Mouse (Mus musculus): Measurements from ENCODE around the gene Dgkq. TPM values are rescaled to one million over a fixed set of nuclear protein-coding genes. Genes with fewer than 3 reads are reported as not detected.

The Dgkq gene
- 24.0 TPM for total RNA-seq (2023)

GRCm38 (mm10) chr5:108668977-108669936 lies at the start of gene Dgkq:
Gene Dgkq, minus strand, starts transcription at chr5:108669672.

GRCm38 (mm10) chr5:108692271-108692670 lies 22.8 kb upstream of the Dgkq start, which contains the start of gene Fgfrl1:
Gene Fgfrl1, plus strand, starts transcription at chr5:108692382.

GRCm38 (mm10) chr5:108675251-108675816 lies 5.9 kb upstream of the Dgkq start, which contains the start of gene Slc26a1:
Gene Slc26a1, minus strand, starts transcription at chr5:108675569.

GRCm38 (mm10) chr5:108659698-108660631 lies 9.5 kb downstream of the Dgkq start, which contains the start of gene Idua:
Gene Idua, plus strand, starts transcription at chr5:108660331.

GRCm38 (mm10) chr5:108629634-108630483 lies 39.6 kb downstream of the Dgkq start, which contains the start of the genes Gak and Tmem175:
Gene Gak, minus strand, starts transcription at chr5:108629755.
Gene Tmem175, plus strand, starts transcription at chr5:108629770.

Other genes with a start within 250 kb of the Dgkq start
- 67.0 TPM for gene Atp5k, start 235.2 kb downstream of the Dgkq start, total RNA-seq (2023)
- not detected for gene Mfsd7a, start 220.8 kb downstream of the Dgkq start, total RNA-seq (2023)
- gene Pcgf3, start 208.4 kb downstream of the Dgkq start, total RNA-seq (2023): 25.6 TPM
- 0.53 TPM for gene Cplx1, start 119.6 kb downstream of the Dgkq start, total RNA-seq (2023)
- 168 TPM for gene Gak, start 39.9 kb downstream of the Dgkq start, total RNA-seq (2023)
- 22.2 TPM for gene Tmem175, start 39.9 kb downstream of the Dgkq start, total RNA-seq (2023)
- gene Idua, start 9.3 kb downstream of the Dgkq start, total RNA-seq (2023): 35.9 TPM
- gene Slc26a1, start 5.9 kb upstream of the Dgkq start, total RNA-seq (2023): not detected
- gene Fgfrl1, start 22.7 kb upstream of the Dgkq start, total RNA-seq (2023): 8.5 TPM
- gene Rnf212, start 105.3 kb upstream of the Dgkq start, total RNA-seq (2023): not detected
- not detected for gene Tmed11, start 125.7 kb upstream of the Dgkq start, total RNA-seq (2023)
- not detected for gene Vmn2r8, start 139.2 kb upstream of the Dgkq start, total RNA-seq (2023)
- not detected for gene Vmn2r9, start 182.9 kb upstream of the Dgkq start, total RNA-seq (2023)